Mouse (Mus musculus) neural tube, embryonic 10.5 days (tissue): ENCODE measurements around the gene Snrpf.
A peak's percentile ranks its signal among the peaks of the same experiment; 100 is the strongest.
"Not testable (repeated sequence)": the region's sequence is repeated elsewhere in the genome, so short reads cannot be mapped to it uniquely, and the experiment has no call there.

ENCODE experiments used
- DNase-seq: peaks from one replicate; pipeline ENCODE4 v3.0.0-alpha.2; 2017; ENCODE audit warnings: low spot score; ENCODE audit errors: extremely low spot score

Snrpf gene

GRCm38 (mm10) chr10:93577271-93577886, 12.1 kb downstream of the Snrpf start:
- peak; percentile 64 for DNase-seq

DNA sequence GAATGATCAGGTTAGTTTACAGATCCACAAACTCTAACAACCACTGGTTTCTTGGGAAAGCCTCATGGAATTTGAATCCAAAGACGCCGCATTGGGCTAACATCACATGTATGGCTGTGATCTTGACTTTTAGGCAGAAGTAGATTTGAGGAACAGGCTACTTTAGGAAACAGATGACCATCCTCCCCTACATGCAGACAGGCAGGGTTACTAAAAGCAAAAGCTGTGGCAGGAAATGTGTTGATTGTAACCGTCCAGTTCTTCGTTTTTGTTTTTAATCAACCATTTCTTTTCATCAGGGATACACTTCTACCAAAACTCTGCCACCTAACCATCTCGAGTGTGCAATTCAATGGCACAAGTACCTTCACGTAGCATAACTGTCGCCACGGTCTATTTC, 13.5 kb downstream of the Snrpf start:
- no peak for DNase-seq

GRCm38 (mm10) chr10:93574966-93575365, 14.5 kb downstream of the Snrpf start:
- DNase-seq: no peak

DNA sequence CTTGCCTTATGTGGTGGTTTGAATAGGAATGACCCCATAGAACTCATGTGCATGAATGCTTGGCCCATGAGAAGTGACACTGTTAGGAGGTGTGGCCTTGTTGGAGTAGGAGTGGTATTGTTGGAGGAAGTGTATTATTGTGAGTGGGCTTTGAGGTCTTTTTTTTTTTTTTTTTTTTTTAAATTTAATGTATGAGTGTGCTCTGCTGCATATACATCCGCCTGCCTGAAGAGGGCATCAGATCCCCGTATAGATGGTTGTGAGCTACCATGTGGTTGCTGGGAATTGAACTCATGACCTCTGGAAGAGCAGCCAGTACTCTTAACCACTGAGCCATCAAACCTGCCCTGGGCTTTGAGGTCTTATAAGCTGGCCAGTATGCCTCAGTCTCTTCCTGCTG, 17.3 kb downstream of the Snrpf start:
- DNase-seq: no peak

DNA sequence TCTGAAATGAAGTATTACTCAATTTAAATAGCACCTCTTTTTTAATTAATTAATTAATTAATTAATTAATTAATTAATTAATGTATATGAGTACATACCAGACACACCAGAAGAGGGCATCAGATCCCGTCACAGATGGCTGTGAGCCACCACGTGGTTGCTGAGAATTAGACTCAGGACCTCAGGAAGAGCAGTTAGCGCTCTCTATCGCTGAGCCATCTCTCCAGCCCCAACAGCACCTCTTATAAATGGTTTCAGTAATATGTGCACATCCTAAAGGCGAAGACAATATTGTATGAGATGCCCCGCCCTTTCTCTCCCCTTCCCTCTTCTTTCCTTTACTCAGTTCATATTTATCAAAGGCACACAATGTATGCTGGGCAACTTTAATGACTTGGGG, 20.8 kb downstream of the Snrpf start:
- no peak for DNase-seq

GRCm38 (mm10) chr10:93567841-93568566, 21.5 kb downstream of the Snrpf start:
- no peak for DNase-seq

GRCm38 (mm10) chr10:93567066-93567465, 22.4 kb downstream of the Snrpf start:
- DNase-seq: no peak

- no peak for DNase-seq
Observed at GRCm38 (mm10) chr10:93564518-93565090, 24.9 kb downstream of the Snrpf start.

DNA sequence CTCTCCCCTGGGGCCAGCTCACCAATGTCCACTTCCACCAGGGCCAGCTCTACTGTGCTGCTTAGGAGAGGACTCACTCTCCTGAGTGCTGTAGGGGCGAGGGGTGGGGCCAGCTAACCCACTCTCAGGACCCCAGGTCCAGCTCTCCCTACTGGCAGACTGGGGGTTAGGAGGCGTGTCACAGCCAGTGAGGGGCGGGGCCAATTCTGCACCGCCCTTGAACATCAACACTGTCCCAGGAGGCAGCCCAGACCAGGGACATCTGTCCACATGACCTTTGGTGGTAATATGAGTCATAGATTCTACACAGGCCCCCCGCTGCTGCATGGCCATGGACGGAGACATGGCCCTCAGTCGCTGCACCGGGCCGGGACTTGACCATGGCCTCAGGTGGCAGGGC, 29.7 kb downstream of the Snrpf start:
- DNase-seq: no peak

- not testable (repeated sequence) for DNase-seq
Observed at GRCm38 (mm10) chr10:93557971-93558370, 31.5 kb downstream of the Snrpf start.

DNA sequence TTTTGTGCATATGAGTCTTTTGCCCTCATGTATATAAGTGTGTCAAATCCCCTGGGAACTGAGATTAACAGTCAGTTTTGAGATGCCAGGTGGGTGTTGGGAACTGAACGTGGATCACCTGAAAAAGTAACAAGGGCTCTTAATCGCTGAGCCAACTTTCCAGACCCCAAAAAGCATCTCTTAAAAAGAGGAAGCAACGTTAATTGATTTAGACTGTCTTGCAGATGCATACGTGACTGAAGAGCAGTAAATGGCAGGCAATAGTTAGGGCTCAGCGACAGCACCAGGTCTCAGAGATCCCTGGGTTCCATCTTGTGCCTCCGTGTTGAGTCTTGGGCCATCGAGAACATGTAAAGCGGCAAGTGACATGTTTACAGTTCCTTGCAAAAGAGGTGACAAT, 36.9 kb downstream of the Snrpf start:
- no peak for DNase-seq

DNA sequence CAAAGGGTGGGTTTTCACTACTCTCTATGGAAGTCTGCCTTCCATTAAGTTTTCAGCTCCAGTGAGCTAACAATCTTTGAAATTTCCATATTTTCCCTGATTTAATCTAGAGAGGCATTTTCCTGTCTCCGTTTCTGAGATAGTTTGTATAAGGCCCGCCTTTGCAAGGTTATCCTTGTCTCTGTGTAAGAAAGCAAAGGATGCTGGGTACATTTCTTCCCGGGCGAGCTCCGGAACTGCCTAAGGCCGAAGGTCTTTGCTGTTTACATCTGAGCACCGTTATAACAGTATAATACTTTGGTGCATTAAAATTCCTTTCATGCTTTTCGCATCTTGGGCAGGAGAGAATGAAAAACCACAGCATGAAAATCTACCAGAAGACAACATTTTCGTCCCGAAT, 39.7 kb downstream of the Snrpf start:
- DNase-seq: no peak

DNA sequence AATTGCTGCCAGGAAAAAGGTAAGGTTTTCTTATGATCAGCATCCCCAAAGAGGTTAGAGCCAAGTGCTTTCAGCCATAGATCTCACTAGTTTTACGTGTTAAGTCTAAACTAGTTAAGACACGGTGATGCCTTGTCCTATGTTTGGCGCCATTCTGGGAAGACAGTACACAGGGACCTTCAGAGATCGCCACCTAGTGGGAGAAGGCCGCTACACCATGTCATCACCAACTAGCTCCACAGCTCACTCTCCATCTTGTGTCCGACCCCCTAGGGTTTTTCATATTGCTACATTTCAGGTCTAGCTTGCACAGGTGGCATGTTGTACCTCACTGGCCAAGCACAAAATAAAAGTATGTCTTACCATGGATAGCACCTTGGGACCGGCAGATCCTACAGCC, 40.5 kb downstream of the Snrpf start:
- peak; percentile 82 for DNase-seq

DNA sequence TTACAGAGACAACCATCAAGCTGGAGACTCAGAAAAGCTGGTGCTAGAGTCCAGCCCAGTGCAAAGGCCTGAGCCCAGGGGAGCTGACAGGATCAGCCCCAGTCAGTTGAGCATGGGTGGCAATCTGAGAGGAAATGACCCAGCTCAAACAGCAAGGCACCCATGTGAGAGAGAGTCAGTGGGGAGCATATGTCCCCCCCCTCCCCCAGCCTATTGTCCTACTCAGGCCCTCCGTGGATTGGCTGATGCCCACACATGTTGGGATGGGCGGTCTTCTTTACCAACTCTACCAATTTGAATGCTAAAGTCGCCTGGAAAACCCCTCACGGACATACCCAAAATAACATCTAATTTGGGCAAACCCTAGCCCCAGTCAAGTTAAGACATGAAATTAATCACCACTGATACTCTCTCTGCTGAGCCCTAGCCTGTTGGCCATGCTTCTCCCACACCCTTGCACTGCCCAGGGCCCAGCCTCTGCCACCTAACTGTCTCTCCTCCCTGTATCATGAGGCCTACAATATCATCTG, 41.7 kb downstream of the Snrpf start:
- no peak for DNase-seq

DNA sequence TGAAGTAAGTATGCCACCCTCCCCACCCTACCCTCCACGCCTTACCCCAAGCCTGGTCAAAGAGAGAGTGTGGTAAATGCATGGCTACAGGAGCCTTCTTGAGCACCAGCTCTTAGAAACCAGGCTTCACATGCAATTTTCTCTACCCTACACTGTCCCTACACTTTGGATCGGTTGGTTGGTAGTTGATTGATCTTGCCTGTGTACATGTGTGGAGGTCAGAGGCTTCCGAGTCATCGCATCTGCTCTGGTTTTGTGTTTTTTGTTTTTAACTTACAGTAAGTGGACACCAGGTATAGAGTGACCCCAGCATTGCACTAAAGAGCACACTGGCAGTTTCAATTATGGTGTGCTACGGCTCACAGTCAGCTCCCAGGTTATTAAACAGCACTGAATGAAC, 45.3 kb downstream of the Snrpf start:
- DNase-seq: no peak

- DNase-seq: no peak
Observed at GRCm38 (mm10) chr10:93543176-93543575, 46.3 kb downstream of the Snrpf start.

DNA sequence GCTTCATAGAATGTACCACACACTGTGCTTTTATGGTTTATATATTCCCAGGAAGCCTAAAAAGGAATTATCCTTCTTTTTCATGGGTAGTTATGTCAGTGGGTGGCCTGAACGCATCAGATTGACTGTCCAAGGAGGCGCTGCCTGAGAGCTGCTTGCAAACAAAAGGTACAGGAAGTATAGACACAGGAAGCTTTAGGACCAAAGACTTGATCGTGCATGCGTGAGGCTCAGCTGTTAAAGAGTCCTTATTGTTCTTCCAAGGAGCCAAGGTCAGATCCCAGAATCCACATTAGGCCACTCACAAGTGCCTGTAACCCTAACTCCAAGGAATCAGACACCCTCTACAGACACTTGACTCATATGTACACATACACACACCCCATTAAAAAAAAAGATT, 47.1 kb downstream of the Snrpf start:
- no peak for DNase-seq

DNA sequence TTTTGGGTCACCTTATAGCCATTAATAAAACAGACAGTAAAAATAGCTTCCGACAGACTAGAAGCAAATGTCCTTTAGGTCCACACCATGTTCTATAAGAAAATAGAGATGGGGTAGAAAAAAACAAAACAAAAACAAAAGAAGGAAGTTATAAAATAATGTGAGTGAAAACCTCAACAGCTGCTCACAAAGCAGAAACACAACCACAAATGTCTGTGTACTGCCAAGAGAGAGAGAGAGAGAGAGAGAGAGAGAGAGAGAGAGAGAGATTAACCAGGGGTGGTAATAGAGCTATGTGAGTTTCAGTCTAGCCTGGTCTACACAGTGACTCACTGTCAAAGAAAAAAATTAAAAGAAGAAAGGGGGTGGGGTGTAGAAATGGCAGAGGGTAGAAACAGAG, 47.9 kb downstream of the Snrpf start:
- no peak for DNase-seq

DNA sequence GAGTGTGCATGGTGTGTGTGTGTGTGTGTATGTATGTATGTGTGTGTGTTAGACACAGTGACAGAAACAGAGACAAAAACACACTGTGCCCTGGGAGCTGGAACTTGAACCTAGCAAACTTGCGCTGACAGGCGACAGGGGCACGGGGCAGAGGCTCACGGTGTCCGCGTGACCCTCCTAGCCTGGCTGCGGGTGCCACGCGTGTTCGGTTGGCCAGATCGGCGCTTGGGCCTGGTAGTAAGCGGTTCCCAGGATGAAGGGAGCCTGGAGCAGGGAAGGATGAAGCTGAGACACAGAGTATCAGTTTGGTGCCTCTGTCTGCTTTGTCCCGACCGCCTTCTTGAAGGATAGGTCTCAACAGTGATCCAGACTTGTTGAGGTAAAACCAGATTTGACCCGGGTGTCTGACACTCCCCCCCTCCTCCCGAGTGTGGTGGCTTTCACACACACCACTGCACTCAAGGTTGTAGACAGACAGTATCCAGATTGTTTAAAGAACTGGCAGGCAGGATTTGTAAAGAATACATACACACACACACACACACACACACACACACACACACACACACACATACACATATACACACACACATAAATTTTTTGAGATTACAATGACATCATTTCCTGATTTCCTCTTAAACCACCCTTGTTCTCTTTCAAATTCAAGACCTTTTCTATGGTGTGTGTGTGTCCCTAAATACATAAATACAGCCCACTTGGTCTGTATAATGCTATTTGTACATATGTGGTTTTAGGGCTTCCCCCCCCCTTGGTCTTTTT, 48.9 kb downstream of the Snrpf start, which contains the start of gene Ccdc38:
TSS of gene Ccdc38 (plus strand) at position 202 of the 780 bp plus-strand sequence.
- no peak for DNase-seq

- peak; percentile 83 for DNase-seq
Observed at GRCm38 (mm10) chr10:93539775-93540430, 49.6 kb downstream of the Snrpf start, which contains the start of gene Amdhd1. TSS of gene Amdhd1 (minus strand) at chr10:93540033.

DNA sequence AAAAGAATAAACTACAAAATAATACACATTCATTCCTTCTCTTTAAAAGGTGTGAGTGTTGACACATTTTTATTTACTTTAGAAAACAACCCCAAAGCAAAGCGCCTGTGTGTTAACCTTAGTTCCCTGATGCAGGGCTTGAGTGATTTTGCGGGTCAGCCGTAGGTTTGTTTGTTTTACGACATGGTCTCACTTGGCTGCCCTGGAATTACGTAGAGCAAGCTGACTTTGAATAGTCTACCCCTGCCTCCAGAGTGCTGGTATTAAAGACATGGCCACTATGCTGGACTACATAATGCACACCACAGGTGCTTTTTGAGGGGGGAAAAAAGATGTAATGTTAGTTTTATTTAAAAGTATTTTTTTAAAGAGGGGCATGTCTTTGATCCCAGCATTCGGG, 50.7 kb downstream of the Snrpf start:
- DNase-seq: no peak
